Mouse (Mus musculus): ENCODE measurements around the gene Slc1a7. TPM values are rescaled to one million over a fixed set of nuclear protein-coding genes. Genes with fewer than 3 reads are reported as not detected.

Gene Slc1a7
- polyA plus RNA-seq, 1 experiment from 2014 or later: 0.08 TPM

- H3K4me3 ChIP-seq (replicated peaks; ENCODE audit: low read length): no peak overlapping the region
- H3K9me3 ChIP-seq (ENCODE audit: control insufficient read depth, low read length): no peaks in the 10 kb centered on the region
- WGBS: 70% methylated on average over 11 of the region's 11 CpGs
- no peak overlapping the region for H3K27ac ChIP-seq
- DNase-seq (ENCODE audit: low spot score) (no peak), ATAC-seq (ENCODE audit: low FRiP score) (peak; percentile 14; the same call in 1 of the 2 replicates)
- H3K36me3 ChIP-seq (replicated peaks; ENCODE audit: control insufficient read depth, insufficient read depth): no peaks in the 10 kb centered on the region
- H3K4me2 ChIP-seq (replicated peaks): no peak overlapping the region
- H3K9ac ChIP-seq: no peak overlapping the region
- H3K27me3 ChIP-seq (ENCODE audit: control insufficient read depth, insufficient read depth, low read length): no peaks in the 10 kb centered on the region
- 0 out of 2 replicates have a peak, but pooled peaks cover 10% of the 10 kb centered on the region for H3K4me1 ChIP-seq (replicated peaks; ENCODE audit: control insufficient read depth, insufficient read depth, low read length)
Measured at GRCm38 (mm10) chr4:107962044-107962732, 5.9 kb upstream of the Slc1a7 start.

GRCm38 (mm10) chr4:107962792-107963191 is 5.3 kb upstream of the Slc1a7 start:
- Histone ChIP-seq H3K27me3 (ENCODE audit: control insufficient read depth, insufficient read depth, low read length) (no peaks in the 10 kb centered on the region), H3K4me1 (replicated peaks; ENCODE audit: control insufficient read depth, insufficient read depth, low read length) (0 out of 2 replicates have a peak, but pooled peaks cover 10% of the 10 kb centered on the region), H3K4me2 (replicated peaks) (no peak overlapping the region), H3K36me3 (replicated peaks; ENCODE audit: control insufficient read depth, insufficient read depth) (no peaks in the 10 kb centered on the region), H3K27ac (no peak overlapping the region), H3K4me3 (replicated peaks; ENCODE audit: low read length) (no peak overlapping the region), H3K9me3 (ENCODE audit: control insufficient read depth, low read length) (no peaks in the 10 kb centered on the region), H3K9ac (no peak overlapping the region)
- ATAC-seq (ENCODE audit: low FRiP score) (no peak), DNase-seq (ENCODE audit: low spot score) (no peak)
- 75% methylated on average over 2 of the region's 2 CpGs for WGBS

- Histone ChIP-seq H3K4me3 (replicated peaks; ENCODE audit: low read length) (no peak overlapping the region), H3K9ac (no peak overlapping the region), H3K36me3 (replicated peaks; ENCODE audit: control insufficient read depth, insufficient read depth) (no peaks in the 10 kb centered on the region), H3K27ac (no peak overlapping the region), H3K4me2 (replicated peaks) (no peak overlapping the region), H3K27me3 (ENCODE audit: control insufficient read depth, insufficient read depth, low read length) (no peaks in the 10 kb centered on the region), H3K4me1 (replicated peaks; ENCODE audit: control insufficient read depth, insufficient read depth, low read length) (0 out of 2 replicates have a peak, but pooled peaks cover 10% of the 10 kb centered on the region), H3K9me3 (ENCODE audit: control insufficient read depth, low read length) (no peaks in the 10 kb centered on the region)
- 64% methylated on average over 5 of the region's 5 CpGs for WGBS
- DNase-seq (ENCODE audit: low spot score) (no peak), ATAC-seq (ENCODE audit: low FRiP score) (no peak)
Measured at GRCm38 (mm10) chr4:107966416-107967109, 1.6 kb upstream of the Slc1a7 start.

- H3K27me3 ChIP-seq (ENCODE audit: control insufficient read depth, insufficient read depth, low read length): no peaks in the 10 kb centered on the region
- H3K4me1 ChIP-seq (replicated peaks; ENCODE audit: control insufficient read depth, insufficient read depth, low read length): no peaks in the 10 kb centered on the region
- no peak overlapping the region for H3K4me3 ChIP-seq (replicated peaks; ENCODE audit: low read length)
- H3K27ac ChIP-seq: no peak overlapping the region
- H3K4me2 ChIP-seq (replicated peaks): no peak overlapping the region
- DNase-seq (ENCODE audit: low spot score): no peak
- H3K36me3 ChIP-seq (replicated peaks; ENCODE audit: control insufficient read depth, insufficient read depth): no peaks in the 10 kb centered on the region
- no peak overlapping the region for H3K9ac ChIP-seq
- ATAC-seq (ENCODE audit: low FRiP score): no peak
- H3K9me3 ChIP-seq (ENCODE audit: control insufficient read depth, low read length): no peaks in the 10 kb centered on the region
Measured at GRCm38 (mm10) chr4:107969781-107970180, 1.6 kb downstream of the Slc1a7 start.

GRCm38 (mm10) chr4:107971162-107971561 is 3.0 kb downstream of the Slc1a7 start:
- Histone ChIP-seq H3K27ac (no peak overlapping the region), H3K4me1 (replicated peaks; ENCODE audit: control insufficient read depth, insufficient read depth, low read length) (no peaks in the 10 kb centered on the region), H3K9ac (no peak overlapping the region), H3K36me3 (replicated peaks; ENCODE audit: control insufficient read depth, insufficient read depth) (no peaks in the 10 kb centered on the region), H3K4me3 (replicated peaks; ENCODE audit: low read length) (no peak overlapping the region), H3K4me2 (replicated peaks) (no peak overlapping the region), H3K27me3 (ENCODE audit: control insufficient read depth, insufficient read depth, low read length) (no peaks in the 10 kb centered on the region), H3K9me3 (ENCODE audit: control insufficient read depth, low read length) (no peaks in the 10 kb centered on the region)
- ATAC-seq (ENCODE audit: low FRiP score) (no peak), DNase-seq (ENCODE audit: low spot score) (no peak)
- 89% methylated on average over 1 of the region's 1 CpGs for WGBS

- Histone ChIP-seq H3K4me3 (replicated peaks; ENCODE audit: low read length) (no peak overlapping the region), H3K4me2 (replicated peaks) (no peak overlapping the region), H3K27ac (peak overlapping the region; percentile 14; the same call in 1 of the 2 replicates), H3K27me3 (ENCODE audit: control insufficient read depth, insufficient read depth, low read length) (no peaks in the 10 kb centered on the region), H3K36me3 (replicated peaks; ENCODE audit: control insufficient read depth, insufficient read depth) (no peaks in the 10 kb centered on the region), H3K9ac (no peak overlapping the region), H3K9me3 (ENCODE audit: control insufficient read depth, low read length) (no peaks in the 10 kb centered on the region), H3K4me1 (replicated peaks; ENCODE audit: control insufficient read depth, insufficient read depth, low read length) (no peaks in the 10 kb centered on the region)
- no peak for DNase-seq (ENCODE audit: low spot score)
- ATAC-seq (ENCODE audit: low FRiP score): no peak
- 72% methylated on average over 11 of the region's 11 CpGs for WGBS
Measured at GRCm38 (mm10) chr4:107974527-107974926, 6.4 kb downstream of the Slc1a7 start.

- ATAC-seq (ENCODE audit: low FRiP score): no peak
Measured at GRCm38 (mm10) chr4:107975004-107975403, 6.9 kb downstream of the Slc1a7 start.

GRCm38 (mm10) chr4:107977593-107977992 is 9.5 kb downstream of the Slc1a7 start:
- H3K27me3 ChIP-seq (ENCODE audit: control insufficient read depth, insufficient read depth, low read length): no peaks in the 10 kb centered on the region
- DNase-seq (ENCODE audit: low spot score) (no peak), ATAC-seq (ENCODE audit: low FRiP score) (no peak)
- H3K4me2 ChIP-seq (replicated peaks): no peak overlapping the region
- no peaks in the 10 kb centered on the region for H3K36me3 ChIP-seq (replicated peaks; ENCODE audit: control insufficient read depth, insufficient read depth)
- no peak overlapping the region for H3K9ac ChIP-seq
- no peaks in the 10 kb centered on the region for H3K9me3 ChIP-seq (ENCODE audit: control insufficient read depth, low read length)
- H3K4me1 ChIP-seq (replicated peaks; ENCODE audit: control insufficient read depth, insufficient read depth, low read length): no peaks in the 10 kb centered on the region
- H3K4me3 ChIP-seq (replicated peaks; ENCODE audit: low read length): no peak overlapping the region
- WGBS: 63% methylated on average over 3 of the region's 4 CpGs
- no peak overlapping the region for H3K27ac ChIP-seq

More at GRCm38 (mm10) chr4:107975004-107975403, 6.9 kb downstream of the Slc1a7 start:
- DNase-seq (ENCODE audit: low spot score): no peak
- no peaks in the 10 kb centered on the region for H3K27me3 ChIP-seq (ENCODE audit: control insufficient read depth, insufficient read depth, low read length)
- H3K4me1 ChIP-seq (replicated peaks; ENCODE audit: control insufficient read depth, insufficient read depth, low read length): no peaks in the 10 kb centered on the region
- no peak overlapping the region for H3K4me2 ChIP-seq (replicated peaks)
- no peaks in the 10 kb centered on the region for H3K36me3 ChIP-seq (replicated peaks; ENCODE audit: control insufficient read depth, insufficient read depth)
- WGBS: 79% methylated on average over 7 of the region's 7 CpGs
- no peak overlapping the region for H3K9ac ChIP-seq
- H3K4me3 ChIP-seq (replicated peaks; ENCODE audit: low read length): no peak overlapping the region
- no peaks in the 10 kb centered on the region for H3K9me3 ChIP-seq (ENCODE audit: control insufficient read depth, low read length)
- H3K27ac ChIP-seq: no peak overlapping the region

- H3K36me3 ChIP-seq (replicated peaks; ENCODE audit: control insufficient read depth, insufficient read depth): no peaks in the 10 kb centered on the region
- H3K4me2 ChIP-seq (replicated peaks): no peak overlapping the region
- H3K4me3 ChIP-seq (replicated peaks; ENCODE audit: low read length): no peak overlapping the region
- H3K27me3 ChIP-seq (ENCODE audit: control insufficient read depth, insufficient read depth, low read length): no peaks in the 10 kb centered on the region
- DNase-seq (ENCODE audit: low spot score) (no peak), ATAC-seq (ENCODE audit: low FRiP score) (no peak)
- WGBS: 17% methylated on average over 2 of the region's 2 CpGs
- no peaks in the 10 kb centered on the region for H3K4me1 ChIP-seq (replicated peaks; ENCODE audit: control insufficient read depth, insufficient read depth, low read length)
- 0 out of 2 replicates have a peak overlapping the region, but pooled peaks have one; percentile 10 for H3K27ac ChIP-seq
- no peak overlapping the region for H3K9ac ChIP-seq
- H3K9me3 ChIP-seq (ENCODE audit: control insufficient read depth, low read length): no peaks in the 10 kb centered on the region
Measured at GRCm38 (mm10) chr4:107979530-107979929, 11.4 kb downstream of the Slc1a7 start.

Data from hindbrain, embryonic 14.5 days (tissue).